Mouse (Mus musculus): Measurements from ENCODE around the gene Ahdc1. TPM values are rescaled to one million over a fixed set of nuclear protein-coding genes. Genes with fewer than 3 reads are reported as not detected.

Ahdc1 gene
- total and polyA plus RNA-seq, 3 experiments: 2.5 to 8.8 TPM; not detected in 1

DNA sequence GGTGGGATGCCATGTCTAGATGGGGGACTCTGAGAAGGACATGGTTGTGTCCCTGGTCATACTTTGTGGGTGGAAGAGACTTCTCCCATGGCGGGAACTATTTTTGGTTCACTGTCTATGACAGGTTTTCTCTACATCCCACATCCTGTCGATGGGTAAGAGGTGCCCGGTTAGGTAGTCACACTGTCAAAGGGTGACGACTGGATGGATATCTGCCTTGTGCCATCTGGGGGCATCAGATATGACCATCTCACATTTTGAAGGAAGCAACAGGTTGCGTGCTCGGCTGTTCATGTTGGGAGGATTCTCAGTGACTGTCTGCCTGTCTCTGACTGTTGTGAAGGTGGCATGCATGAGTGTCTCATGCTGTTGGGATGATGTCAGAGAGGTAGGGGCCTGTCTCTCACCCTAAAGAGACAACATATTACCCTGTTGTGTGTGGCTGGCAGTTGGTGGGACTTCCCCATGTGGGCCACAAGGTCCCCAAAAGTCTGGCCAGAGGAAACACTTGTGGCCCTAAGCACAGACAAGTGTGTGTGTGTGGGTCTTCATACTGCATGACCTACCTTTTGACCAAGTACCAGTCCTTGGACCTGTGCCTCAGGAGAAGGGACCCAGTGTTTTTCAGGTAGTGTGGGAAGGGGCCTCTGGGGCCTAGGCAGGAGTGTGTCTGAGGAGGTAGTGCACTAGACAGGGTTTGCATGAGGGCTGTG lies 39.9 kb downstream of the Ahdc1 start:
- H3K79me2 ChIP-seq (ENCODE audit: control insufficient read depth, insufficient read depth, low read length, poor library complexity): no peaks in the 10 kb centered on the region
- H3K4me3 ChIP-seq (ENCODE audit: control insufficient read depth in 1 of 2, insufficient read depth in 1 of 2, low read depth in 2 of 2, low read length in 2 of 2): no peak overlapping the region
- DNase-seq (ENCODE audit: low read depth, low spot score): no peak
- TF ChIP-seq BHLHE40 (IDR thresholded peaks at IDR 0.05; ENCODE audit: borderline replicate concordance, low read depth, low read length) (no peak), GABPA (IDR thresholded peaks at IDR 0.05; ENCODE audit: low read depth, low read length) (no peak), RAD21 (IDR thresholded peaks at IDR 0.05; ENCODE audit: low read depth, low read length) (no peak), ZNF384 (IDR thresholded peaks at IDR 0.05; ENCODE audit: low read depth, low read length) (no peak), MAX (IDR thresholded peaks at IDR 0.05; ENCODE audit: low read length) (no peak), CHD1 (IDR thresholded peaks at IDR 0.05; ENCODE audit: low read depth, low read length) (no peak), USF1 (IDR thresholded peaks at IDR 0.05; ENCODE audit: low read depth, low read length) (no peak), TBP (IDR thresholded peaks at IDR 0.05; ENCODE audit: low read depth, low read length) (no peak), POLR2AphosphoS2 (IDR thresholded peaks at IDR 0.05; ENCODE audit: low read length) (no peak), RCOR1 (IDR thresholded peaks at IDR 0.05; ENCODE audit: low read depth, low read length) (no peak), MAFK (IDR thresholded peaks at IDR 0.05; ENCODE audit: borderline replicate concordance, low read depth, low read length) (no peak), TAL1 (IDR thresholded peaks at IDR 0.05; ENCODE audit: low read length) (no peak), MXI1 (IDR thresholded peaks at IDR 0.05; ENCODE audit: low read depth, low read length) (no peak), MEF2A (IDR thresholded peaks at IDR 0.05; ENCODE audit: extremely low read depth, insufficient replicate concordance, low read depth, low read length, poor library complexity, severe bottlenecking) (no peak), EP300 (IDR thresholded peaks at IDR 0.05; ENCODE audit: low read depth in 1 of 2, low read length in 2 of 2) (no peak), POLR2AphosphoS5 (IDR thresholded peaks at IDR 0.05; ENCODE audit: borderline replicate concordance, low read depth, low read length) (no peak), KAT2A (conservative IDR thresholded peaks at IDR 0.05; ENCODE audit: low read depth, low read length) (no peak)
- H3K36me3 ChIP-seq (ENCODE audit: control insufficient read depth in 1 of 2, insufficient read depth in 2 of 2, low read length in 2 of 2): no peaks in the 10 kb centered on the region
- H3K4me1 ChIP-seq (ENCODE audit: control insufficient read depth in 1 of 2, insufficient read depth in 2 of 2, low read length in 2 of 2): peaks cover 1% of the 10 kb centered on the region in 2 experiments; a peak in 3 of 4 replicates
- no peak overlapping the region for H3K27ac ChIP-seq (ENCODE audit: control insufficient read depth, low read depth, low read length)
- H3K9ac ChIP-seq (ENCODE audit: control insufficient read depth, low read depth, low read length, poor library complexity, severe bottlenecking): no peak overlapping the region
- no peaks in the 10 kb centered on the region for H3K27me3 ChIP-seq (ENCODE audit: control insufficient read depth in 1 of 2, insufficient read depth in 2 of 2, low read length in 2 of 2)
- H3K9me3 ChIP-seq (replicated peaks; ENCODE audit: insufficient read depth, low read length): no peaks in the 10 kb centered on the region

DNA sequence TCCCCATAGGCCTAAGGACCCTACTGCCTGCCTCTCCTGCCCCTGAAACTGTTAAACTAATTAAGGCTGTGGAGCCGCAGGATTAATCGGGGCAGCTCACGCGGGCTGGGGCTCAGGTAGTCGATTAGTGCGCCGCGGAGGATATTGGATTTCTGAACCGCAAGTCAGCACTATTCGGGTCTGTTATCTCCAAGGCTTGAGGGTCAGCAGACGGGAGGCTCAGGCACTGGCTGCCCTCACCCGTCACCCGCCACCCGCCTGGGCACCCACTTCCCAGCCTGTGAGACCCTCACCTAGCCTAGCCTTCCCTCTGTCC lies 40.4 kb downstream of the Ahdc1 start:
- Histone ChIP-seq H3K27ac (ENCODE audit: control insufficient read depth, low read depth, low read length) (no peak overlapping the region), H3K4me3 (ENCODE audit: control insufficient read depth in 1 of 2, insufficient read depth in 1 of 2, low read depth in 2 of 2, low read length in 2 of 2) (no peak overlapping the region), H3K9ac (ENCODE audit: control insufficient read depth, low read depth, low read length, poor library complexity, severe bottlenecking) (no peak overlapping the region), H3K36me3 (ENCODE audit: control insufficient read depth in 1 of 2, insufficient read depth in 2 of 2, low read length in 2 of 2) (peaks cover 0 to 3% of the 10 kb centered on the region in 2 experiments; a peak in 2 of 4 replicates), H3K9me3 (replicated peaks; ENCODE audit: insufficient read depth, low read length) (no peaks in the 10 kb centered on the region), H3K27me3 (ENCODE audit: control insufficient read depth in 1 of 2, insufficient read depth in 2 of 2, low read length in 2 of 2) (no peaks in the 10 kb centered on the region), H3K79me2 (ENCODE audit: control insufficient read depth, insufficient read depth, low read length, poor library complexity) (no peaks in the 10 kb centered on the region), H3K4me1 (ENCODE audit: control insufficient read depth in 1 of 2, insufficient read depth in 2 of 2, low read length in 2 of 2) (peaks cover 0 to 1% of the 10 kb centered on the region in 2 experiments; a peak in 1 of 4 replicates)
- DNase-seq (ENCODE audit: low read depth, low spot score): no peak
- TF ChIP-seq MYC (IDR thresholded peaks at IDR 0.05; ENCODE audit: low read depth, low read length) (no peak), USF2 (IDR thresholded peaks at IDR 0.05; ENCODE audit: borderline replicate concordance in 1 of 2, insufficient read depth in 1 of 2, low read depth in 1 of 2, low read length in 2 of 2) (no peak), SMC3 (IDR thresholded peaks at IDR 0.05; ENCODE audit: low read depth, low read length) (no peak), ETS1 (IDR thresholded peaks at IDR 0.05; ENCODE audit: low read depth, low read length) (no peak), POLR2AphosphoS2 (IDR thresholded peaks at IDR 0.05; ENCODE audit: low read length) (no peak), RCOR1 (IDR thresholded peaks at IDR 0.05; ENCODE audit: low read depth, low read length) (no peak), TBP (IDR thresholded peaks at IDR 0.05; ENCODE audit: low read depth, low read length) (no peak), JUND (IDR thresholded peaks at IDR 0.05; ENCODE audit: low read depth, low read length) (no peak), SIN3A (IDR thresholded peaks at IDR 0.05; ENCODE audit: low read length) (no peak), CHD2 (IDR thresholded peaks at IDR 0.05; ENCODE audit: low read length) (no peak), RAD21 (IDR thresholded peaks at IDR 0.05; ENCODE audit: low read depth, low read length) (no peak), ZKSCAN1 (IDR thresholded peaks at IDR 0.05; ENCODE audit: low read depth, low read length) (no peak)

Data from MEL (cell line).